In genomic region chr3:105047616-105048015, GRCm38 (mm10) we compare ENCODE assay signal across 11 mouse cellular contexts. TPM values are rescaled to one million over a fixed set of nuclear protein-coding genes. Genes with fewer than 3 reads are reported as not detected.
DNase-seq lines count a peak whose midpoint lies in the region; ATAC-seq lines count a peak whose summit lies in the region.
"Had no signal": no experiment of that assay in that cellular context is flagged by ENCODE, and none has a peak within 500 bp of the region (broad histone marks: within the 10 kb centered on the region; RNA-seq: fewer than 3 reads in every experiment).

No protein-coding gene starts in this region.

- H3K9me3 ChIP-seq in stomach, embryonic 16.5 days (replicated peaks; ENCODE audit: control insufficient read depth, low read length), result no peaks in the 10 kb centered on the region
- H3K9me3 ChIP-seq in forebrain, embryonic 15.5 days, result no peaks in the 10 kb centered on the region

- no peaks in the 10 kb centered on the region for H3K27me3 ChIP-seq in stomach, embryonic 16.5 days (ENCODE audit: control insufficient read depth, insufficient read depth, low read length)
- no peaks in the 10 kb centered on the region for H3K27me3 ChIP-seq in forebrain, embryonic 15.5 days

- no peaks in the 10 kb centered on the region for H3K36me3 ChIP-seq in stomach, embryonic 16.5 days (ENCODE audit: control insufficient read depth, insufficient read depth, low read length)
- no peaks in the 10 kb centered on the region for H3K36me3 ChIP-seq in forebrain, embryonic 15.5 days

- ATAC-seq in stomach, embryonic 16.5 days (ENCODE audit: insufficient read depth, low FRiP score), result no peak
- ATAC-seq in monocyte, adult 5-6 weeks (replicated peaks; ENCODE audit: insufficient number of reproducible peaks, low FRiP score, low TSS enrichment, poor library complexity, severe bottlenecking), result no peak
- no peak for ATAC-seq in forebrain, embryonic 15.5 days (replicated peaks)

- peak; percentile 29 to 39 for DNase-seq in frontal cortex, postnatal 10 days (ENCODE audit: low spot score in 2 of 2)
- no peak for DNase-seq in frontal cortex, postnatal 25 days (ENCODE audit: low spot score in 2 of 2)
- DNase-seq in 3134 (ENCODE audit: extremely low read depth, insufficient read length, low spot score), result peak; percentile 59
- DNase-seq in gastrocnemius, postnatal 25 days, result peak; percentile 65
- DNase-seq in kidney, postnatal 14 days, result peak; percentile 70

- no peak overlapping the region for H3K27ac ChIP-seq in stomach, embryonic 16.5 days (ENCODE audit: low read length)
- no peak overlapping the region for H3K27ac ChIP-seq in forebrain, embryonic 15.5 days (replicated peaks)

- H3K9ac ChIP-seq in stomach, embryonic 16.5 days (ENCODE audit: low read length), result 0 out of 2 replicates have a peak overlapping the region, but pooled peaks have one; percentile 28
- no peak overlapping the region for H3K9ac ChIP-seq in forebrain, embryonic 15.5 days (replicated peaks)

- no peak overlapping the region for H3K4me3 ChIP-seq in stomach, embryonic 16.5 days (replicated peaks; ENCODE audit: low read length)
- H3K4me3 ChIP-seq in forebrain, embryonic 15.5 days, result no peak overlapping the region

- 56% methylated on average over 8 of the region's 8 CpGs for WGBS in stomach, embryonic 16.5 days
- 86% methylated on average over 8 of the region's 8 CpGs for WGBS in forebrain, embryonic 15.5 days

- H3K4me2 ChIP-seq in stomach, embryonic 16.5 days (ENCODE audit: low read depth, low read length), result no peak overlapping the region
- H3K4me2 ChIP-seq in forebrain, embryonic 15.5 days (replicated peaks), result no peak overlapping the region

- peaks cover 17% of the 10 kb centered on the region; the same call in 1 of the 2 replicates for H3K4me1 ChIP-seq in stomach, embryonic 16.5 days (ENCODE audit: control insufficient read depth, insufficient read depth, low read length)
- H3K4me1 ChIP-seq in forebrain, embryonic 15.5 days, result peaks cover 41% of the 10 kb centered on the region

RNA-seq across cellular contexts. Expression of gene Cttnbp2nl, which starts 5.3 kb away (rescaled TPM):
- total RNA-seq in gastrocnemius, postnatal 25 days (2021), result 1 to 10 TPM; 5.1 to 5.6 TPM
- polyA plus RNA-seq in stomach, embryonic 16.5 days (2015; fragmentation: Nextera tagmentation; extraction: Ambion mirVana), result 25.8 and 28.7 TPM in 2 replicates
- 0.19 to 0.53 TPM in 2 of 3 replicates, not detected in the other for total RNA-seq in monocyte, adult 5-6 weeks (2017)
- polyA plus RNA-seq in forebrain, embryonic 15.5 days (2015; fragmentation: Nextera tagmentation; extraction: Ambion mirVana), result 54.8 and 61.1 TPM in 2 replicates

RNA-seq across cellular contexts. Expression of gene 4930564D02Rik, which starts 19.0 kb away (rescaled TPM):
- not detected for total RNA-seq in gastrocnemius, postnatal 25 days (2021)
- not detected in 2 replicates for polyA plus RNA-seq in stomach, embryonic 16.5 days (2015; fragmentation: Nextera tagmentation; extraction: Ambion mirVana)
- total RNA-seq in monocyte, adult 5-6 weeks (2017), result not detected in 3 replicates
- not detected in 2 replicates for polyA plus RNA-seq in forebrain, embryonic 15.5 days (2015; fragmentation: Nextera tagmentation; extraction: Ambion mirVana)
- total RNA-seq: CH12.LX; layer of hippocampus, postnatal 10 days had no signal
- polyA plus RNA-seq: cerebellum, adult 2 months had no signal

Comparison
In these comparisons a context has a peak if more than half of its experiments do, and no peak if none do; other contexts are left out.
1. DNase-seq: peak in frontal cortex, postnatal 10 days (2 of 2), 3134 (single experiment), gastrocnemius, postnatal 25 days (single experiment) and kidney, postnatal 14 days (single experiment); none in frontal cortex, postnatal 25 days (0 of 2).